Mouse (Mus musculus): ENCODE measurements around the gene Lmod2.

DNA sequence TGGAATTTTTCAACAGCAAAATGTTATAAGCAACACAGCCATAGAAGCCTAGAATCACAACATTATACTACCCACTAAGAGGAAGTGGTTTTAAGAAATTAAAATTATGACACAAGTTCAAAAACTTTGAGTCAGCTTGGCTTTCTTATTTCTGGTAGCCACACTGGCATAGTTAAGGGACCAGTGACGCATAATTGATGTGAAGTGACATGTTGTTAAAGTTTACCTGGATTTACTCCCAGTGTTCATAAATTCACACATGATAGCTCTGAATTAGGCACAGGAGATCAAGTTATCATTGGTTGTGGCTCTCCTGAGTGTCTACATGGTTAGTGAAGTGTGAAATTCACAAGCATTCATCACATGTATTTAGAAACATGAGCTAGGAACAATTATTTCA is 32.7 kb upstream of the Lmod2 start:
- no peak for TF ChIP-seq POLR2A (IDR thresholded peaks at IDR 0.05; ENCODE audit: control insufficient read depth, extremely low read depth, insufficient read depth, low read length, poor library complexity)
- no peak for TF ChIP-seq CTCF (IDR thresholded peaks at IDR 0.05; ENCODE audit: borderline replicate concordance, control insufficient read depth, extremely low read depth, insufficient read depth, low read length, poor library complexity)

All from thymus, adult 2 months (tissue).